Mouse (Mus musculus): ENCODE measurements around the gene Ercc4. TPM values are rescaled to one million over a fixed set of nuclear protein-coding genes. Genes with fewer than 3 reads are reported as not detected.

Ercc4 gene
- polyA plus RNA-seq, 2 experiments from 2014 or later, result 18.3 to 19.9 TPM

DNA sequence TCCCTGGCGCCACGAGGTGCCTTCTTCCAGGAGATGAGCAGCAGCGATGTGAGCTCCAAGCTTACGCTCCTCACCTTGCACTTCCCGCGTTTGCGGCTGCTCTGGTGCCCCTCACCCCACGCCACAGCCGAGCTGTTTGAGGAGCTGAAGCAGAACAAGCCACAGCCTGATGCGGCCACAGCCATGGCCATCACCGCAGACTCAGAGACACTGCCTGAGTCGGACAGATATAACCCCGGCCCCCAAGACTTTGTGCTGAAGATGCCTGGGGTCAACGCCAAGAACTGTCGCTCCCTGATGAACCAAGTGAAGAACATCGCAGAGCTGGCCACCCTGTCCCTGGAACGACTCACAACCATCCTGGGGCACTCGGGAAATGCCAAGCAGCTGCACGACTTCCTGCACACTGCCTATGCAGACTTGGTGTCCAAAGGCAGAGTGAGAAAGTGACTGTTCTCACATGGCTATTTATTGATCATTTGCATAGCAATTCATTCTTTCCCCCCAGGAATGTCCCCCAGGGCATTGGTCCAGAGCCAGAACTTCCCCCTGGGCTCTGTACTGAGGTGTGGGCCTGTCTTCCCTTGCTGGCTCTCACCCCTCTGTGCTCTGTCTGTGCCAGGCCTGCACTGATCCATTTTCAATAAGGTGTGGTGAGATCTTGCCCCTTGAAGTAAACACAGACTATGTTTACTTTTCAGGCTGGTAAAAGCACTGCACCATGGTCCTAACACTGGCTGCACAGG lies 38.5 kb downstream of the Ercc4 start:
- no peak for ATAC-seq

DNA sequence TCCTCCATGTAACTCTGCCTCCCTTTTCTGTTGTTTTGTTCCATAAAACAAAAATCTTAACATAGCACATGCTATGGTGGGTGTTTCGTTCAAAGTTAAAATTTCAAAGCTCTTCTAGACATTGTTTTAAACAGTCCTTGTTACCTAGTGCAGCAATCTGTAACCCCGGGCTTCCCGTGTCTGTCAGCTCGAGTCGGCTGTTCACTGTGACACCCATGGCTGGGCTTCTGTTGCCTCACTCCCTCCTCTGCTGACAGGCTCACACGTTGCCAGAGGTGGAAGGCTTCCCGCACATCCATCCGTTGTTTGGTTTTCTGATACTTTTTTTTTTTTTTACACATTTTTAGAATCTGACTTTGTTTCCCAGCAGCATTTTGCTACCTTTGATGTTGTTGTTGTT lies 40.5 kb downstream of the Ercc4 start:
- no peak for ATAC-seq

DNA sequence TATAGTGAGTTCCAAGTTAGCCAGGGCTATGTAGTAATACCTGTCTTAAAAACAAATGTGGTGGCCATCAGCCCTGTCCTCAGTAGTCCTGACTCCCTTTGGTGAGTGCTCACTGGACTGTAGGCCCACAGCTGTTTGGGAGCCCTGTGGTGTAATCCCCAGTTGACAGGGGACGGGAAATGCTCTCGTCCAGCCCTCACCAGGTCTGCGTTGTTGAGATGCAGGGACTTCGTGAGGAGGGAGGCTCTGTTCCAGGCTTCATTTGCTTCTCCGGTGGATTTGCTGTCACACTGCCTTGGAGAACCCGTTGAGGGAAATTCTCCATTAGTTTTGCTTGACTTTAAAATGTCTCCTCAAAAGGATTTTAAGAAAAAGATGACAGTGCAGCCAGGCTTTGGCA lies 41.3 kb downstream of the Ercc4 start:
- no peak for ATAC-seq

DNA sequence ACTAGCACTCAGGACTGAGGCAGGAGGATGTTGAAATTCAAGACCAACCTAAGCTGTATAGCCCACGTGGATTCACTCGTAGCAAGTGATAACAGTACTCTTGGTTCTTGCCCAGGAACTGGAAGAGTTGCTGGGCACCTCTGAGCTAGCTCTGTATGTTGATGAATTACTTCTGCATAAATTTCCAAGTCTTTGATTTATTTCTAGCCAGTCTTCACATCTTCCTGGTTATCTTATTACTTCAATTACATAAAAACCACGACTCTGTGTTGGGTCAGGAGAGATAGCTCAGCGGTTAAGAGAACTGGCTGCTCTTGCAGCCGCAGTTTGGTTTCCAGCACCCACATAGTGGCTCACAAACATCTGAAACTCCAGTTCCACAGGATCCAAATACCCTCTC lies 43.0 kb downstream of the Ercc4 start:
- ATAC-seq, result no peak

DNA sequence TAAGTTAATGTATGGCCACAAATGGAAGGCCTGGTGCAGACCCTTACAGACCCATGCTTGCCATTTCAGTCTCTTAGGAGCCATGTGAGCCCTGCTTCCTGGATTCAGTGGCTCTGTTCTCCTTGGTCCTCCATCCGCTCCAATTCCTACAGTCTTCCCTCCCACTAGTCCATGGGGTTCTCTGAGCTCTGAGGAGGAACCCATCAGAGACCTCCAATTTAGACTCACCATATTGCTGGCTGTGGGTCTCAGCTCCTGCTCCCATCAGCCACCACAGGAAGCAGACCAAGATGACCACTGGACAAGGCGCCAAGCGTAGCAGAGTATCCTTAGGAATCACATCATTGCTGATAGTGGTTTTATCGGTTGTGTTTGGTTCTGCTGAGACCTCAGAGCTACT lies 43.7 kb downstream of the Ercc4 start:
- no peak for ATAC-seq

DNA sequence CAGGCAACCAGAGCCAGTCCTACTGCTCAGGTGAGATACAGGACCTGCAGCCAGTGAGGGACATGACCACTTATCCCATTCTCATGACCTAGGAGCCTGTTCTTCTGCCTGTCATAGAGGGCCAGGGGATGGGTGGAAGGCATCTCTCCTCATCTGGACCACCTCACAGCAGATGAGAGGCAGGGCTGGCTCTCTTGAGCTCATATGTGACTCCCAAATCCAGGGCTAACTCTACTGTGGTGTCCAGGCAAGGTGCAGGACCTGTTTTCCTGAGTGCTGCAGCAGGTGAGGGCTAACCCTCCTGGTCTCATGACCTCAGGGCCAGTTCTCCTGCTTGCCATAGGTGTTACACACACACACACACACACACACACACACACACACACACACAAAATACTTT lies 44.9 kb downstream of the Ercc4 start:
- no peak for ATAC-seq

DNA sequence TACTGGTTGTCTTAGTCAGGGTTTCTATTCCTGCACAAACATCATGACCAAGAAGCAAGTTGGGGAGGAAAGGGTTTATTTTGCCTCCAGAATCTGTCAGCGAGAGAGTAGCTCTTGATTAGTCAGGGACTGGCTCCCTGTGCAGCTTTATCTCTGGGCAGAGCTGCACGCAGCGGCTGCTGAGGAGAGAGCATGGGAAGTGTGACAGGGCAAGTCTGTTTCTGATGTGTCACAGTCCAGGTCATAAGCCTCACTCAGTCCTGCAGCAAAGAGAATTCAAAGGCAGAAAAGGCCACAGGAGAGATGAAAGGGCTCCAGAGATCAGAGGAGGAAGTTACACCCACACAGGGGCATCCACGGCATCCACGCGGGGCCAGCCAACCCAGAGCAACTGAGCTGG lies 47.8 kb downstream of the Ercc4 start:
- ATAC-seq, result no peak

DNA sequence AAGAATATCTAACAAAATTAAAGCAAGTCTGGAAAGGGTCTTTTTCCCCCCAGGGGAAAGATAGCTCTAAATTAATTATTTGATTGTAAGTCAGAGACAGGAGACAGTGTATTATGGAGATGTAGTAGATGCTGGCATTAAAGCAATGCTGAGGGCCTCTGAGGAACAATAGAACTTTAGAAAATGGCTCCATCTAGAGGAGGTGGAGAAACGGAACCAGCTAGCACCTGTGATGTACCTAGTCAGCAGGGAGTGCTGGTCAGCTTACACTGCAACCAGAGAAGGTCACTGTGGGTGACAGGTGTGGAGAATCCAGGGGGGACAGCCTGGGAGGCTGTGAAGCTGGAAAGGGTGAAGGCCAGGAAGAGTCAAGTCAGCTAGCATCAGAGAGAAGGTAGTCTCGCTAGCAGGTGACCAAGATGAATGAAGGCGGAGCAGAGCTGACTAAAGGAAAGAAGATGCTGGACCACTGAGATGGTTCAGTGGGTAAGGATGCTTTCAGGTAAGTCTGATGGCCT lies 48.7 kb downstream of the Ercc4 start:
- ATAC-seq, result no peak

DNA sequence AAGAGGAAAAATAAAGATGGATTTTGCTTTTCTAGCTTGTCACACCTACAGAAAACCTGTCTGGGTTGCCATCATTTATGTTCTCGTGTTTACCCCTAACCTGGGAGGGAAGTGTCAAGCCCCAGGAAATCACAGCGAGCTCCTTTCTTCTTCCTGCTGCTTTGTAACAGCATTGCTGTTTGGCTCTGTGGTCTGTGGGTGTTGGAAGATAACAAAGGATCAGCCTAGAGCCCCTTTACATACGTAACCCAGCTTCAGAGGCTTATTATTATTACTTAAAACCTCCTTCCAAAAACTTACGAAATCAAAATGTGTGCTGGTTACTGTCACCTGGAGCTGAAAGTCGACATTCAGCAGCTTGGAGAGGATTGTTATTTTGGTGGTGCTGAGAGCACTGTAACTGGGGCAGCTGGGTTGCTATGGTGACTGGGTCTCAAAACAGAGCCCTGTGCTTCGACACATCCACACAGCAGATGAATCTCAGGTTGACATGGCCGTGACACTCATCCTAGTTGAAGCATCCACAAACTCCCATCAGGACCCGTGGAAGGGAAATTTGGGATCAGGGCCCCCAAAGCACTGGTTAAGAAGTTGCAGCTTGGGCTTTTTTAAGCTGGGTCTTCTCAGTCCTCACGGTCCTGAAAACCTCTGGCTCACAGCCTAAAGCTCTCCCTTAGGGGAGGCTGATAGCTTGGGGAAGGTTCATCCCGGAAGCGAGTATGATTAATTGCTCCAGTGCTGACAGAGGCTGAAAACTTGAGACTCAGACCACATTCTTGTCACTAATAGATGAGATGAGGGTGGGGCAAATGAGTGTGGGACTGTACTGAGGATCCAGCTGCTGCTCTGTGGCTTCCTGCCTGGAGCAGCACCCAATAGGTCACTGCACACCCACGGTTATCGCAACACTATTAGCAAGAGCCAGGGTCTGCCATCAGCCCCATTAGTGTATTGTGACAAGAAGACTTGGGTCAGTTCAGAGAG lies 49.7 kb downstream of the Ercc4 start:
- peak; percentile 67 for ATAC-seq

DNA sequence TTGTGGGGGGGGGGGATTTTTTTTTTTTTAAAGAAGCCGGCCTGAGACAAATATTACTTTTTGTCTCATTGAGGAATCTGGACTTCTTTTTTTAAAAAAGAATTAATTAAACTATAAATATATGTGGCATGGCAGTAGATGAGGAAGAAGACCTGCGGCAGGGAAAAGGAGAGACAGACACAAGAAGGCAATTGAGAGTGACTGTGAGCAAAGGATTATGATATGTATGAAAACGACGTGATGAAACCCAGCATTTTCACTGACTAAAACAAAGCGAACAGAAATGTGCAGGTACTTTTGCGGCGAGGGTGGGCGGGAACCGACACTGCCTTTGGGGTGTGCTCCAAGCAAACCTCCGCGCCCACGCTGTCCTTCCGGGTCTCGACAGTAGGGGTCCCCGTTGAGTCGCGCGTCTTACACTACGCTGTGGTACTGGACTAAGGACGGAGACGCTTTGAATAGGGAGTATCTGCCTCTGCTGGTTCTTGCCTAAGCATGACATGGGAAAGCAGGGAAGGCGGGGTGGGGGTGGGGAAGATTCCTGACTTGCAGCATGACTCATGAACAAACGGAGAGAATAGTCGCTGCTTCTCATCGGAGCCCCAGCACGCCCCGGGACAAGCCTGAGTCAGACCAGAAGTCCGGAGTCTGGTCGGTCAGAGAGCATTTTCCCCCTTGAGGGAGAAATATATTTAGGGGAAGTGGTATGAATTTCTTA lies 50.6 kb downstream of the Ercc4 start:
- ATAC-seq, result peak; percentile 80

DNA sequence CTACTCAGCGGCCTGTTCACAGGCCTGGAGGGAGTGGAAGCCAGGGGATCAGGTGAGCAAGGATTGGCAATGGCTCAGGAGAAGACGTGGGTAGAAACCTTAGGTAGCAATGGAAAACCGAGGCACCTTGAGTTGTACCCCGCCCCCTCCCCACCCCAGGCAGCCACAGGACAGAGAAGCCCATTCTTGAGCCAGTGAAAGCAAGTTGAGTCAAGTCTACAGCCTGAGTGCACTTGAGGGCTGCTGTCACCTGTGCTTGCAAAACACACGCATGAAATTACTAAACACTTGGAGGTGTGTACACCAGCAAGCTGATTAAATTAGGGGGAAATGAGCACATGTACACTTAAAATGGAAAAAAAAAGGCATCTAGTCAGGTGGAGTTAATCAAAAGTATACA lies 52.0 kb downstream of the Ercc4 start:
- no peak for ATAC-seq

DNA sequence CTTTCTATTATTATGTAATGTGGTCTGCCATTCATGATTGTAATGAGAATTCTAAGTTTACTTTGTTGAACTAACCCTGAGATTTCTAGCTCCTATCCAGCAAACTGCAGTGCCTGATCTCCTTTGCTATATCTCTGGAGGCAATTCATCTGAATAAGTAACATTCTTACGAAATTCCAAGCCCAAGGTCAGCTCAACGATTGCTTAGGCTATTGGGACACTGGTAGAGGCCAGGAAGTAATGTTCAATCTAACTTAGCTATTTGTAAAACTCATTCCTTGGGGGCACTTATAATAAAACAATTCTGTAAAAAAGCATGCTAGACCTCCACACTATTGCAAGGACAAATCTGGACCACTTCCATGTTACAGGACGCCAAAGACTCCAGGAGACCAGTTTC lies 58.2 kb downstream of the Ercc4 start:
- no peak for ATAC-seq

DNA sequence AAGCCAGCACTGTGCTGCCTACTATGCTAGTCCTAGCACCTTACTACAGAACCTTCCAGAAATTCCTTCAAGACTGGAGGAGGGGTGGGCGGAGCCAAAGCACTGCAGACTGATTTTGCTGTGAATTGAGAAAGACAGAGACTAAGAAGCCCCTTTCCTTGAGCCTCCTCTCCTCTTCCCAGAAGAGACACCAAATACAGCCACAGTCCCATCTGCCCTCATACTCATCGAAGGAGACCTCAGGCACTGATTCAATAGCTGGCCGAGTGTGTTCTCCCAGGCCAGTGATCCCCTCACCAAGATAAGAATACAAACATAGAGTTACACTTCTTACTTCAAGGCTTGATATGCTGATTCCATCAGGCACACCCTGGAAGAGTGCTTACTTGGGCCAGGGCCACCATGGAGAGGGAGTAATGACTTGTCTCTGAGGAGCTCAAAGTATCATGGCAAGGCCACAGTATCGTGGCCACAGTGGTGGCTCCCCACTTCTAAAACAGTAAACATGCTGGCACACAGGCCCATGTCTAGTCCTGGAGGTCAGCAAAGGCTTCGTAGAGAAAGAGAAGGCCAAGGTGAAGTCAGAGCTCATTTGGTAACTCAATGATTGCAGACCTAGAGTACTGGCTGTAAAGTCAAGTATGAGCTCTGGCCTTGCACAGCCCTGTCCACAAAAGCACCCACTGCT lies 63.7 kb downstream of the Ercc4 start:
- no peak for ATAC-seq

DNA sequence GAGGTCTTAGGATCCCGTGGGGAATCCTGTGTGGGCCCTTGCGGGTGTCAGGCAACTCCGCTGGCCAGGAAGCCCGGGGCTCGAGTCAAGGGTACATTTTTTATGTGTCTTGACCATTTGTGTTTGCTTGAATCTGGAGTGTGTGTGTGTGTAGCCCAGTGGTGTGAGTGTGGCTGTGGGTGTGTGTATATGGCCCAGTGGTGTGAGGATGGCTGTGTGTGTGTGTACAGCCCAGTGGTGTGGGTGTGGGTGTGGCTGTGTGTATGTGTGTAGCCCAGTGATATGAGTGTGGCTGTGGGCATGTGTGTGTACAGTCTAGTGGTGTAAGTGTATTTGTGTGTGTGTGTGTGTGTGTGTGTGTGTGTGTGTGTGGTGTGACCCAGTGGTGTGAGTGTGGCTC lies 73.0 kb downstream of the Ercc4 start:
- no peak for ATAC-seq

DNA sequence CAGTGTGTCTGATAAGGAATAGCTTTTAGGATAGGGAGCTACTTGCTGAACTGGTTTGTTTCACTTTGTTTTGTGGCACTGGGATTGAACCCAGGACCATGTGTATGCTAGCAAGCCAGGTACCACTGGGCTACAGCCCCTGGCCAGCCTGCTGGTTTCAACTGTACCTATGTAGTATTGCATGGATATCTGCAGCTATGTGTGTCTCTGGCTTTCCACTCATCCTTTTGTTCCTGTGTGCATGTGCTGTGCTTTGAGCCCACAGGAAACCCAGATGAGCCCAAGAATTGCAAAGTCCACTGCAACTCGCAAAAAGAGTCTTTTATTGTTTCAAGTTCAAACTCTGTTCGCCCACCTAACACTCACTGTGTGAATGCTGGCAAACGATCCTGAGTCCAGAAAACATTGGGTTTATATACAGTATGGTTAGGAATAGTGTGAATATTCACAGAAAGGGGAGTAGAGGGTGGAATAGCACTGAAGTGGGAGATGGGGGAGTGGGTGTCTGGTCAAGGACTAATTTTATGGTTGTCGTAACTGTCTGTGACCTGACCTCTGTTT lies 73.8 kb downstream of the Ercc4 start:
- no peak for ATAC-seq

DNA sequence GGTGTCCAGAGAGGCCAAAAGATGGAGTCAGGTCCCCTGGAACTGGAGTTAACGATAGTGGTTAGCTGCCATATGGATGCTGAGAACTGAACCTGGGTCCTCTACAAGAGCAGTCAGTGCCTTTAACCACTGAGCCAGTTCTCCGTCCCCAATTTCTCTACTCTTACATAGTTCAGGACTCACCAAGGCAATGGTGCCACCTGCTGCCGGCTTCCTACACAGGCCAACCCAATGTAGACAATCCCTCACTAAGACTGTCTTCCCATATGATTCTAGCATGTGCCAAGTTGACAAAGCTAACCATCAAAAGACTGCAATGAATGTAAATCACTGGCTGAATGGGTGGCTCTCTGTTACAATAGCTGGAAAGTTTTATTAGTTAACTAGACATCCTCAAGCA lies 74.9 kb downstream of the Ercc4 start:
- no peak for ATAC-seq

DNA sequence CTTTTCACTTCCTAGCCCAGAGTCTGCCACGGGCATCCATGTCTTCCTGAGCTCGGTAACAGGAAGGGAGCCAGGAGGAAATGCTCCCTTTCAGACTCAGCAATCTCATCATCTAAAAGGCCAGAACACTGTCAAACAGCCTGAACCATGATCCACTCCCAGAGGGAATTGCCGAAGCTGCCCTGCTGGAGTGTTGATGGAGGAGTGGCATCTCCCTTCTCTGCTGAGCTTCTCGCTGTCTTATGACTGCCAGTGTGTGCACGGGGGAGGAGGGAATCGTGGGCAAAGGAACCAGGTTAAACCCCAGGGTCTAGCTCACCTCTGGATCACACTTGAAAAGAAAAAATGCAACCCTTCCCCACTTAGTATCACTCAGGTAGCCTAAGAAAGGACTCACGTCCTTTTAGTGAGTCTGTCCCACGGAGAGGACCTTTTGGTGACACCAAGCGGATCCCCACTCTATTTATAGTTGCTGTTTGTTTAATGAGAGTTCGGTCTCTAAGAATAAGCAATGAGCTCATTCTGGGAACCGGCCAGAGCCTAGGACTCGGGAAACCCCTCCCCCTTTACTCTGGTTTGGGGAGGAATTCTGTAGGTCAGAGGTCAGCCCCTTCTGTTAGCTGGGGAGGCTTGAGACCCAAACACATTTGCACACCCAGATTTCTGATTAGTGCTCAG lies 80.1 kb downstream of the Ercc4 start:
- no peak for ATAC-seq

DNA sequence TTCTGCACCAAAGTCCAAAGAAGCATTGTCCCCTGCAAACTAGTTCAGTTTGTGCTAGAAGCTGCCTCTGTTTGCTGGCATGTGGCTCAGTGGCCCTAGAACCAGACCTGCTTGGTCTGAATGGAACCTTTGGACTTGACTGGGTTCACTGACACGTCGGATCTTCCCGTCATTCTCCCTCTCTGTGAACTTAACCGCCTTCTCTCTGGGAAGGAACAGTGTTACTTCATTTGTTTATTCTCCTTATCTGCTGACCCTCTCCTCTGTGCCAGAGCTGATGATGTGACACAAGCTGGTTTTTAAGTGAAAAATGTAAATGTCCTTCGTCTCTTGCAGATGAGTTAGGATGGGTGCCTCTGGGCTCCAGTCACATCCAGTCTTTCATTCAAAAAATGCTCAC lies 81.0 kb downstream of the Ercc4 start:
- no peak for ATAC-seq

DNA sequence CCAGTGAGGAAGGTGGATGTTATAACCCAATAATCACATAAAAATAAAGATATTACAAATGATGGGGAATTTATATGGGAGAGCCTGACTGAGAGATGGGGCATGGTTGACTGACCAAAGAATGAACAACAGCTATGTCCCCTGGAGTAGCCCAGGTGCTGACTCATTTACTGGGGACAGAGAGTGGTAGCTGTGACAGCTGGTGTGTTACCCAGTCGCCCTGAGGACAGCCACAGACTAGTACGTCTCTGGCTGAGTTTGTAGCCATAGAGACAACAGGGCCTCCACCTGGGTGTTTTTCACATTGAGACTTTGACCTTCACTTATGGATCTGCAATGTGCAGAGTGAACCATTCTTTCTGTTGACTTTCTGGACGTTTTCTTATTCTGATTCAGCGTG lies 81.7 kb downstream of the Ercc4 start:
- no peak for ATAC-seq

DNA sequence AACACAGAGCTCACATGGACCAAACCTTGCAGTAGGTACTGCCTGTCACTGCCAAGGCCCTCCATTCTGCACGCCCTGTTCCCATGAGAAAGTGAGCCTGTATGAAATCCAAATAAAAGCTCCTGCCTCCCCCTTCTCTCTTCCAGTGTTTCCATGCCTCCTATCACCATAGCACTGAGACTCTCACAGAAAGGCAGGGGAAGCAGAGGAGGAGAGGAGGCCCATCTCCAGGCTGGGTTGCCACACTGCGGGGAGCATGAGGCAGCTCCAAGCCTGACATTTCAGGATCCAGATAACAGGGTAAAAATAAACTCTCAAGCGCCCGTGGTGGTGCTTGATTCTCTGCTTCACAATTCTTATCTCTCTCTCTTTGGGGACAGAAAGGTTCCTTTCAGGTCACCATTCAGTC lies 84.2 kb downstream of the Ercc4 start:
- no peak for ATAC-seq

DNA sequence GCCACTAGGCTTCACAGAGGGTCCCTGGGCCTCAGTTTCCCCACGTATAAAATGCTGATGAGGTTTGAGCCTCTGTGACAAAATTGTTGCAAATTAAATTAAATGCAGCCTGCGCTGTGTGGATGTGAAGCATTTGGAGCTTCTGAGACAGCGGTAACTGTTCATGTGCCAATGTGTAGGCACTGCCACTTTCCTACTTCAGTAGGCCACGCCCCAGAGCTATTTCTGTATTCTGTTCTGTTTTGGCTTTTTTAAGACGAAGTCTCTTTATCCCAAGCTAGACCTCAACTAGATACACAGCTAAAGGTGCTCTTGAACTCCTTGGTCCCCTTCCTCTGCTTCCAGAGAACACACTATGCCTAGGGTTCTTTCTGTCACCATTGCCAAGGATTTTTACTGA lies 85.4 kb downstream of the Ercc4 start:
- no peak for ATAC-seq

DNA sequence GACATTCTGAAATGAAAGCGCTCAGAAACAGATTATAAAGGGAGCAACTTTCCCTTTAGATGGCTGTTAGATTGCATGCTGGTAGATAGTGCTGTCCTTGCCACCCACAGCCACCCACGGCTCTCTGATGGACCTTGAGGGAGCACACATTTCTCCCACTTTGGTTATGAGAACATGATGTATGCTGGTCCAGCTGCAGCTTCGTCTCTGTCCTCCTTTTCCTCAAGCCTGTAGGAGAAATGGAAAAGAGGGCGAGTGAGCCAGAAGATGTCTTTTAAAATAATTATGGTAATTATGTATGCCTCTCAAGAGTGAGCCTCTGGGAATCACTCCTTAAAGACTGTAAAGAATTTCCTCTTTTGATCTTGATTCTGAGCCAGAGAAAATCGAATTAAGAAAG lies 87.1 kb downstream of the Ercc4 start:
- no peak for ATAC-seq

Measured in activated CD4-positive, CD25-positive, alpha-beta regulatory T cell, adult 4 months (primary cell).